Mouse (Mus musculus) spleen, postnatal 4 days (tissue): ENCODE measurements at regions not wholly inside any gene's neighbourhood (a gene's known extent, or its start where the extent isn't known, plus 50 kb on each side); places are given as distances from the start of the nearest gene placed in this dataset.

Experiments
- DNase-seq, 2 experiments: peaks; one replicate each; pipeline ENCODE4 v3.0.0; 2022; ENCODE audit warnings: low spot score in 2 of 2

DNA sequence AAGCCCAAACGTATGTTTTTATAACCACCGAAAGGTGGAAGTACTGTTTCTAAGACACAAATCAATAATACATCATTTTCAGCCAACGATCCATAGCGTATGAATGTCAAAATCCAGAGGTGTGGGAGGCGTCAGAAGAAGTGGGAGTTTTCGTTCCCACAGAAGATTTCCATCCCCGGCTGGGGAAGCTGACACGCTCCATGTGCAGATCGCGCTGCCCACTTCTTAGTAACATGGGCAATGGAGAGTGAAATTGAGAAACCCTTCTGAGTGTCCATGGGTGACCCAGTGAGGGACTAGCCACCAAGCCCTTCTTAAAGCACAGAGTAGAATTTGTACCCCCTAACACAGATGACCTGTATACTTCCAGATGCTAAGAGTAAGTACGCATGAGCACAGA is 110.1 kb upstream of the Sh3bp4 start:
- DNase-seq, result no peak

- DNase-seq, result no peak
Observed at GRCm38 (mm10) chr1:88964045-88964747, 106.0 kb upstream of the Sh3bp4 start.

DNA sequence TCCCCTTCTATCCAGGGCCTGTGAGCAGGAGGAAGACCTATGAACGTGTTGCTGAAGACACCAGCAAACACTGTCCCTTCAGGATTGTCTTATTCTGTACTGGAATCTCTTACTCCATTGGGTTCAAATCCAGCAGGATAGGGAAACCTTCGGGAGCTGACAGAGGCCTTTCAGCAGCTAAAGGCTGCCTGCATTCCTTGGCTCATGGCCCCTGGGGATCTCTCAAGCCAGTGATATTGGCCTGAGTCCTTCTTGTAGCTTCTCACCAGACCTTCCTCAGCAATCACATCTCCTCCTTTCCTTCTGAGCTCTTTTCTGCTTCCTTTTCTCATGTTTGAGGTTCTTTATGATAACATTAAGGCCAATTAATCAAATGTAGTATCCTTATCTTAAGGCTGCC is 103.8 kb upstream of the Sh3bp4 start:
- DNase-seq, result no peak

DNA sequence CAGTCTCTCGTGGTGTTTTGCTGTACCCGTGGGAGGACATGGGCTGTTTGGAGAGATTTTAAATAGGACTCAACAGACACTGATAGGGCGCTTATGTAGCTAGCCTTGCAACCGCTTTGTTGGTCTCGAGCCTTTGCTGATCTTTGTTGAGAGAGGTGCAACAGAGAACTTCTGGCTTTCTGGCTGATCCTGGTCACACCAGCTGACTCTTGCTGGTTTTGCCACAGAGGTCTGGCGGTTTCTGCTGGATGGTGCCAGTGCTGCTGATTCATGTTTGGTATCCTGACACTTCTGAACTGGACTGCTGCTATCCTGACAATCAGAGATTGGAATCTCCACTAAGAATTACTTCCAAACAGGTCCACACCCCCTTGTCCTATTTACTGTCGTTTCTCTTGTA is 102.1 kb upstream of the Sh3bp4 start:
- no peak for DNase-seq

- no peak for DNase-seq
Observed at GRCm38 (mm10) chr1:88969016-88969415, 101.2 kb upstream of the Sh3bp4 start.

DNA sequence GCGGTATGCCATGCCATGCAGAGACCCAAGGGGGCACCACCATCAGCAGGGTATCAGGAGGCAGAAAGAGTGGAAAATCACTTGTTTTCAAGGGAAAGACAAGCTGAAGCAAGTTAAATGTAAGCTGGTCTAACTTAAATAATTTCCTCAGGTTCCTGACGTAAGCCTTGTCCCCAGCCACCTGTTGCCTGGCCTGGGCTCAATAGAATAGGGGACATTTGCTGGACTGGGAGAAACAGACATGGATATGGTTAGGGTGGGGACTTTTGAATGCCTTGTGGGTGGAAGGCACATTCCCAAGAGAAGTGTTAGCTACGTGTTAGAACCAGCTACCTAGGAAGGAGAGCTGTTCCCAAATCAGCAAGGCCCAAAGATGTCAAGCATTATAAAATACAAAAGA is 100.6 kb upstream of the Sh3bp4 start:
- DNase-seq, result no peak

GRCm38 (mm10) chr1:88976101-88976500 is 94.1 kb upstream of the Sh3bp4 start:
- DNase-seq, result no peak

DNA sequence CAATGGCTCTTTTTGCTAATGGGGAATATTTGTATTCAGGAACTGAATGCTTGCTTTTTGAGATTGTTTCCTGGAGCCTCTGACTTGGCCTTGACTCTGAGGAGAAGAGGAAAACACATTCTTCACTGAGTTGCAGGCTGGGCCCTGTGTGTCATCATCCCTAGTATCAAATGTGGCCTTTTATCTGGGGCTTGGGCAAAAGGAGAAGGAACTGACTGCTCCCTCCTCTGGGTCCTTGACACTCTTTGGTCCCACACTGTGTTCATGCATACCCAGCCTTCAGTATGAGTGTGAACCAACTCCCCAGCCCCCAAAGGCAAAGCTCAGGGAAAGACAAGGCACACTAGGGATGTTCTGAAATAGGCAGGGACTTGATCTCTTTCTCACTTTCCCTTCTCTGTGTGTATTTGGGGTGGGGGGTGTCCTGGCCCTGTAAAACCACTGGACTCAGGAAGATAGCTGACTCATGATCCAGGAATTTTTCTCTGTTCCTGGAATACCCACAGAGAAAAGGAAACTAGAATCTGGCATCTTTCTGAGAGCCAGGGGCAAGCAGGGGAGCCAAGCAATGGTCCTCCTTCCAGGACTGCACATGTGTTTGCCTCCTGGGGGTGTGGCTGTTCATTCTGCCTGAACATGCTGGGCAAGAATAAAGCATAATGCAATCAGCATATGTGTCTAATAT is 82.1 kb upstream of the Sh3bp4 start:
- no peak for DNase-seq

DNA sequence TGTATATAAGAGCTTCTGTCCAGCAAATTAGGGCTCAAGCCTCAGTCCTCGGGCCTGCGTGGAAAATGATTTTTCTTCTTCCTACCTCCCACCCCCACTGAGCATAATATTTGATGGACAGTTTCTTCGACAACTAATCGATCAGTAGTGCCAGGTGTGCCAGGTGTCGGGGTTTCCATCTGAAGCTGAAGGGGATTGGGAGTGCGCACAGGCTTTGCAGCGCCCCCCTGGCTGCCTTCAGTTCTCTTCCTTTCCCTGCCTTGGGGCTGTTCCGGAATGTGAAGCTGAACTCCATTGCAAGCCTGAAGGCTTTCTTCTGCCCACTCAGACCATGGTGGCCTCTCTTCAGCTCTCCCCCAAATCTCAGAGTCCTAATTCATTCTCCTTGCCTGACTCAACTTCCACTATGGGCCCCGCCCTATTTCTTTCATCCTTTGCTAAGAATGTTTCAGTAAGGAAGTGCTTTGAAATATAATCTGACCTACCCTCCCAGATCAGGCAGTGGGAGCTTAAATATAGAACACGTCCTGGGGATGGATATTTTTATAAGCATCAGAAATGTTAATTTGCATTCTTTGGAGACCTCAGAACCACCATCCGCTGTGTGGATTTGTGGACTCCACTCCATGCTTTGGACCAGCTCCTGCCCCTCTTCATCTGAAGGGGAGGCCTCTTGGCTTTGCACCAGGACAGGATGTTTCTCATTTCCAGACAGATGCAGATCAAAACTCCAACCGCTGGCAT is 75.5 kb upstream of the Sh3bp4 start:
- no peak for DNase-seq

- DNase-seq, result no peak
Observed at GRCm38 (mm10) chr1:88995945-88996344, 74.3 kb upstream of the Sh3bp4 start.

DNA sequence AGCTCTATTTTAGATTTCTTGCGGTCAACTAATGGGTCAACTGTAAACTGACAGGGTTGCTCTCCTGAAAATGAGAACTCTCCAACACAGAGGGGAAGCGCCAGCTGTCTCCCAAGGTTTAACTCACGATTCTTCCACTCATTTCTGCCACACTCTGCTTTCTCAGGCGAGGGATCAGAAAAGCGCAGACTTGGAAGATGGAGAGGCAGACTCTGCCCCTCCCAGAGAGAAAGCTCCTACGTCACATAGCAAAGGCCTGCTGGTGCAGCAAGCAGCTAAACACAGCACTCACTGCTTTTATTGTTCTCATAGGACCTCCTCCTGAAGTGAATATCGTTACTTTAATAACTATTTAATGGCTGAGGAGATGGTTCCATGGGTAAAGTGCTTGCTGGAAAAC is 73.6 kb upstream of the Sh3bp4 start:
- no peak for DNase-seq

DNA sequence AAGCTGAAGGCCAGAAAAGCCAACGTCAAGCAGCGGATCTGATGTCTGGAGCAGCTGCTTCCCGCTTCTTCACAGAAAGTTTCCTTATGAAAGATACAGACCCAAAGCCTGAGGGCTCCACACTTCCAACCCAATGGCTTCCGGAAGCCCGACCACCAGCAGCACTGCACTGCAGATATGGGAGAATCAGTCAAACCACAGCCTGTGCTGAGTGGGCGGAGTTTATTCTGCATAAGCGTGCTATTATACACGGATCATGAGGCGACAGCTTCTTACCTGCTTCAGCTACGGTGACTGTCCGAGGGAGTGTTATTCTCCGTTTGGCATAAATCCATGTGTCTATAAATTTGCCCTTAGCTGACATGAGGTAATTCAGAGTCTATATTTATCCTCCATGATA is 72.4 kb upstream of the Sh3bp4 start:
- no peak for DNase-seq

GRCm38 (mm10) chr1:89002326-89002725 is 67.9 kb upstream of the Sh3bp4 start:
- no peak for DNase-seq

DNA sequence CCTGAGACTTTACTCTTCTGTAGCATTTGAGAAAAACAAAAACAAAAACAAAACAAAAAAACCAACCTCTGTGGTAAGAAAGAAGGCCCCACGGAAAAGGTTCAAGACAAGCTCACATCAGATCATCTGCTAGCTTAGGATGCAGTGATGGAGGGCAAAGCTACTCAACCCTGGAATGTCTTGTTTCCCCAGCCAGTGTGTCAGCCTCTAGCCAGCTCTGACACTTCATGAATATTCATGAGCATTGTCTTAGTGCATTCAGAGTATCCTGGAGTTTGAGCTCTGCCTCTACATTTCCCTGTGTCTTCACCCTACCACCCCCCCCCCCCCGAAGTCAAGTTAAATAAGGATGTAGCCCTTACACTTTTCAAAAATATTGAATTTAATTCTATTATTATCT is 66.5 kb upstream of the Sh3bp4 start:
- DNase-seq, result no peak

GRCm38 (mm10) chr1:89007476-89007875 is 62.7 kb upstream of the Sh3bp4 start:
- DNase-seq, result no peak

GRCm38 (mm10) chr1:89010170-89010569 is 60.0 kb upstream of the Sh3bp4 start:
- no peak for DNase-seq

- no peak for DNase-seq
Observed at GRCm38 (mm10) chr1:89011454-89011853, 58.8 kb upstream of the Sh3bp4 start.

DNA sequence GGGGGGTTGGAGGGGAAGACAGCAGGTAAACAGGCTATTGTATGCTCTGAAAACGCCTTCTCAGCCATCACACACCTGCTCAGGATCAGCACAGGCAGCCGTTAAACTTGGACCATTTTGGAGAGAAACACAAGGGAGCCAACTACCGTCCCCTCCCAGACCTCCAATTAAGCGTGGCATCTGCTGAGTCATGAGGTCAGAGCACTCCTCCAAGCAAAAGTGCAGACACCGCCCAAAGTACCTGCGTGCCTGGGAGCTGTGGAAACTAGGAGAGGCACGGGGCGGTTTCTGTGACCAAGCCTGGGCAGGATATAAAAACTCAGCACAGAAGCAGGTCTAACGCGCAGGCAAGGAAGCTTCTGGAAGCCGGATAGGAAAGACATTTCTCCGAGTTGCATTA is 54.8 kb upstream of the Sh3bp4 start:
- DNase-seq, result no peak

DNA sequence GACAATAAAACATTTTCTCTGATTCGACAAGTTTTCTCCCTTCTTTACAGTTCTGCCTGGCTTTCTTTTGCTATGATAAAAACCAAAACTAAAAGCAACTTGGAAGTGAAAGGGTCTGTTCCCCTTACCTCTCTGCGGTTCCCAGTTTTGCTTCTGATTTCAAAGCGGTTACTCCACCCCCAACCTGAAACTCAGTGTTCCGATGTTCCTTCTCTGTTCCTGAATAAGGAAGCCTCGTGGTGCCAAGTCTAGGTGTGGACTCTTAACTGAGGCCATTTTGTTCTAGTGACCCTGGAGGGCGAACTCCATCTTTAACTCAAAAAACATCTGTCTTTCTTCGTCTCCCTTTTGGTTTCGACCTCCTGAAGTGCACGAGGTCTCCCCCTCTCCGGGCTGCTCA is 54.4 kb upstream of the Sh3bp4 start:
- DNase-seq, result no peak

DNA sequence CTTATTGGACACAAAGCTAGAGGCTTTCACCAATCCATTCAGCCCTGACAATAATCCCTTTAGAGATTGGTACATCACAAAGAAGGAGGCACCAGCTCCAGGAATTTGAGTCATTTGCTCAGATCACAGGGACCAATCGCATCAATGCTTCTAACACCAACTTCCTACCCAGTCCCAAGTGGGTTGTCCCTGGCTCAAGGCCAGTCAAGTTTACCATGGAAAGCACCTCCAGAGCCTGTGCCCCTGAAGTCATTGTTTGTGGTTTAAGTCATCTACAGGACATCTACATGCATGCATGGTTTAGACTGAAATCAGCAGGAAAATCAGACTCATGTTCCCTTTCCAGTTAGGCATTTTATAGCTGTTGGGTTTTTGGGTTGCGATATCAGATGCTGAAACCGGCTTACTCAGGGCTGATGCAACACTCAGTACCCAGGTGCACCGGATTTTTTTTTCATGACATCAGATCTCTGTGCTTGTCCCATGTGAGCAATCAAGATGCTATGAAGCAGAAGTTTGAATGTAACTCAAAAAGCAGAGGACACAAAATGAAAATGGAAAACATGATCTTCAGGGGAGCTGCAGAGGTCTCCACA is 50.3 kb upstream of the Sh3bp4 start:
- DNase-seq, result no peak
